Mouse (Mus musculus): ENCODE measurements around the gene Hpca.

DNA sequence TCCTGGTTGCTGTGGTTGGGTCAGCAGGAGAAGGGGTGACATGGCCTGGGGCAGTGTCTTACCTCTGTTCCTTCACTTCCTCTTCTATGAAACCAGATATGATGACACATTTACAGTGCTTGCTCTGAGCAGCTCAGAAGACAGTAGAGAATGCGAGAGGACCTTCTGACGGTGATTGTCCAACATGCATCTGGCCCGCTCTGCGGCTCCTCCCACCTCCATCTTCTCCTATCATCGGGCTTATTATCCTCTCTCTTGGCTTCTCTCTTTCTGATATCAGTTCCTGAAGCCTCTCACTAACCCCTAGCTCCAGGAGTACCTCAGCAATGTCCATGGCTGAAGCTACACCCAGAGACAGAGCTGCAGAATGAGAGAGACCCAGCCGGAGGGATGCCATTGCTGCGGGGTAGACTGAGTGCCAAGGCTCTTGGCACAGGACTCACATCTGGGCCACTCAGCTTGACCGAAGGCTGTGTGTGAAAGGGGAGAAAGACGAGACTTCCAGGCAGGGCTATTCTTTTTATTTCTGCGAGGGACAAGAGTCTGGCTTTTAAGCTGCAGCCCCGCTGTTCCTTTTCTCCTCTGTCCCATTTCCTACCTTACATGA is 20.7 kb upstream of the Hpca start:
- no peak for TF ChIP-seq FLI1 (IDR thresholded peaks at IDR 0.05; ENCODE audit: low read length)
- TF ChIP-seq GATA1 (IDR thresholded peaks at IDR 0.05; ENCODE audit: borderline replicate concordance, low read length), result no peak

Measured in megakaryocyte, embryonic 14.5 days (primary cell).